In genomic region chr11:43632566-43632965, GRCm38 (mm10) we compare ENCODE assay signal across 14 mouse cellular contexts. TPM values are rescaled to one million over a fixed set of nuclear protein-coding genes. Genes with fewer than 3 reads are reported as not detected.
DNase-seq lines count a peak whose midpoint lies in the region; ATAC-seq and TF ChIP-seq lines count a peak whose summit lies in the region.
"Had no signal": no experiment of that assay in that cellular context is flagged by ENCODE, and none has a peak within 500 bp of the region (broad histone marks: within the 10 kb centered on the region; RNA-seq: fewer than 3 reads in every experiment).

No protein-coding gene starts in this region.

- H3K4me1 ChIP-seq in MEL (ENCODE audit: control insufficient read depth in 1 of 2, insufficient read depth in 2 of 2, low read length in 2 of 2) = peaks cover 0 to 5% of the 10 kb centered on the region in 2 experiments; a peak in 1 of 4 replicates
- peaks cover 35% of the 10 kb centered on the region for H3K4me1 ChIP-seq in liver, embryonic 12.5 days

- H3K27ac ChIP-seq in MEL (ENCODE audit: control insufficient read depth, low read depth, low read length) = no peak overlapping the region
- 0 out of 2 replicates have a peak overlapping the region, but pooled peaks have one; percentile 30 for H3K27ac ChIP-seq in liver, embryonic 12.5 days
- H3K27ac ChIP-seq: forebrain, embryonic 13.5 days; neural tube, embryonic 12.5 days had no signal

- no peaks in the 10 kb centered on the region for H3K79me2 ChIP-seq in MEL (ENCODE audit: control insufficient read depth, insufficient read depth, low read length, poor library complexity)

- no peaks in the 10 kb centered on the region for H3K36me3 ChIP-seq in MEL (ENCODE audit: control insufficient read depth in 1 of 2, insufficient read depth in 2 of 2, low read length in 2 of 2)
- no peaks in the 10 kb centered on the region for H3K36me3 ChIP-seq in liver, embryonic 12.5 days
- H3K36me3 ChIP-seq: neural tube, embryonic 12.5 days had no signal

- TF ChIP-seq CTCF in MEL (IDR thresholded peaks at IDR 0.05 in 2 of 3, conservative IDR thresholded peaks at IDR 0.05 in 1 of 3; ENCODE audit: control insufficient read depth in 1 of 3, insufficient read depth in 1 of 3, low read depth in 2 of 3, low read length in 3 of 3, poor library complexity in 1 of 3, severe bottlenecking in 1 of 3) = no peak

- no peak overlapping the region for H3K4me3 ChIP-seq in MEL (ENCODE audit: control insufficient read depth in 1 of 2, insufficient read depth in 1 of 2, low read depth in 2 of 2, low read length in 2 of 2)
- H3K4me3 ChIP-seq in liver, embryonic 12.5 days = no peak overlapping the region
- H3K4me3 ChIP-seq: forebrain, embryonic 13.5 days; neural tube, embryonic 12.5 days had no signal

- TF ChIP-seq RAD21 in MEL (IDR thresholded peaks at IDR 0.05; ENCODE audit: low read depth, low read length) = no peak

- no peak overlapping the region for H3K9ac ChIP-seq in MEL (ENCODE audit: control insufficient read depth, low read depth, low read length, poor library complexity, severe bottlenecking)
- no peak overlapping the region for H3K9ac ChIP-seq in liver, embryonic 12.5 days
- H3K9ac ChIP-seq: forebrain, embryonic 13.5 days; neural tube, embryonic 12.5 days had no signal

- no peak for DNase-seq in frontal cortex, postnatal 14 days (ENCODE audit: low spot score in 2 of 2)
- DNase-seq in layer of hippocampus, adult 11-12 months (ENCODE audit: low spot score) = peak; percentile 46
- no peak for DNase-seq in layer of hippocampus, postnatal 14 days (ENCODE audit: low spot score in 2 of 2)
- DNase-seq in MEL (ENCODE audit: low read depth, low spot score) = peak; percentile 39
- DNase-seq in cerebellum, adult 9-11 months = no peak
- no peak for DNase-seq in gastrocnemius, postnatal 10 days
- DNase-seq: B cell, adult 2 months; cerebellum, adult 2 months; kidney, postnatal 25 days; lung, adult 2 months had no signal

- no peak for TF ChIP-seq EP300 in MEL (IDR thresholded peaks at IDR 0.05; ENCODE audit: low read depth in 1 of 2, low read length in 2 of 2)

- no peaks in the 10 kb centered on the region; a peak in 2 of 4 replicates for H3K27me3 ChIP-seq in MEL (ENCODE audit: control insufficient read depth in 1 of 2, insufficient read depth in 2 of 2, low read length in 2 of 2)
- H3K27me3 ChIP-seq in liver, embryonic 12.5 days (replicated peaks) = no peaks in the 10 kb centered on the region
- H3K27me3 ChIP-seq: neural tube, embryonic 12.5 days had no signal

- H3K4me2 ChIP-seq in liver, embryonic 12.5 days = no peak overlapping the region
- H3K4me2 ChIP-seq: forebrain, embryonic 13.5 days; neural tube, embryonic 12.5 days had no signal

- H3K9me3 ChIP-seq in MEL (replicated peaks; ENCODE audit: insufficient read depth, low read length) = no peaks in the 10 kb centered on the region
- no peaks in the 10 kb centered on the region for H3K9me3 ChIP-seq in liver, embryonic 12.5 days (replicated peaks)
- H3K9me3 ChIP-seq: forebrain, embryonic 13.5 days; neural tube, embryonic 12.5 days had no signal

- 9% methylated on average over 4 of the region's 4 CpGs for WGBS in liver, embryonic 12.5 days (ENCODE audit: insufficient replicate concordance)

- TF ChIP-seq POLR2A in MEL (IDR thresholded peaks at IDR 0.05; ENCODE audit: control insufficient read depth in 1 of 2, insufficient read depth in 1 of 2, low read depth in 1 of 2, low read length in 2 of 2, poor library complexity in 1 of 2) = no peak

- peak; percentile 84 for ATAC-seq in frontal cortex, adult (ENCODE audit: low TSS enrichment)
- 0 out of 2 replicates have a peak, but pooled peaks have one; percentile 25 for ATAC-seq in liver, embryonic 12.5 days
- ATAC-seq: forebrain, embryonic 13.5 days had no signal

TF ChIP-seq in MEL, 35 proteins besides CTCF, POLR2A, EP300 and RAD21:
- no peak for TF ChIP-seq MYC (IDR thresholded peaks at IDR 0.05; ENCODE audit: low read depth, low read length)
- TF ChIP-seq TAL1 (IDR thresholded peaks at IDR 0.05; ENCODE audit: low read length) = peak; percentile 15; the same call in 1 of the 2 replicates

RNA-seq across cellular contexts. Expression of gene Fabp6, which starts 31.2 kb away (rescaled TPM):
- total RNA-seq in layer of hippocampus, postnatal 14 days (2021) = not detected
- not detected in 2 replicates for total RNA-seq in MEL (2012; rRNA removed)
- polyA plus RNA-seq in MEL (2012; ENCODE audit: insufficient read depth in 1 of 2, insufficient read length in 2 of 2, low read depth in 1 of 2, low replicate concordance in 2 of 2, missing spikeins in 1 of 2) = not detected
- polyA plus RNA-seq in liver, embryonic 12.5 days (2016; fragmentation: Nextera tagmentation; extraction: Ambion mirVana) = not detected in 2 replicates
- not detected for total RNA-seq in gastrocnemius, postnatal 10 days (2021)
- polyA plus RNA-seq: cerebellum, adult 2 months; forebrain, embryonic 13.5 days; neural tube, embryonic 12.5 days had no signal

RNA-seq across cellular contexts. Expression of gene 4933415A04Rik, which starts 45.7 kb away (rescaled TPM):
- total RNA-seq in layer of hippocampus, postnatal 14 days (2021) = 1 to 10 TPM; 2.1 to 2.5 TPM
- total RNA-seq in MEL (2012; rRNA removed) = not detected in 2 replicates
- polyA plus RNA-seq in MEL (2012; ENCODE audit: insufficient read depth in 1 of 2, insufficient read length in 2 of 2, low read depth in 1 of 2, low replicate concordance in 2 of 2, missing spikeins in 1 of 2) = not detected
- polyA plus RNA-seq in liver, embryonic 12.5 days (2016; fragmentation: Nextera tagmentation; extraction: Ambion mirVana) = 1.0 and 1.4 TPM in 2 replicates
- total RNA-seq in gastrocnemius, postnatal 10 days (2021) = under 1 TPM; 0.26 to 0.45 TPM

RNA-seq across cellular contexts. Expression of gene Pwwp2a, which starts 49.2 kb away (rescaled TPM):
- 10 to 100 TPM; 69.6 to 73.3 TPM for total RNA-seq in layer of hippocampus, postnatal 14 days (2021)
- 19.6 and 20.6 TPM in 2 replicates for total RNA-seq in MEL (2012; rRNA removed)
- 10 to 100 TPM in 1 of 2 experiments, not detected in 1; 32.0 TPM for polyA plus RNA-seq in MEL (2012; ENCODE audit: insufficient read depth in 1 of 2, insufficient read length in 2 of 2, low read depth in 1 of 2, low replicate concordance in 2 of 2, missing spikeins in 1 of 2)
- 24.9 and 26.4 TPM in 2 replicates for polyA plus RNA-seq in liver, embryonic 12.5 days (2016; fragmentation: Nextera tagmentation; extraction: Ambion mirVana)
- total RNA-seq in gastrocnemius, postnatal 10 days (2021) = 10 to 100 TPM; 21.0 to 25.7 TPM

Comparison
In these comparisons a context has a peak if more than half of its experiments do, and no peak if none do; other contexts are left out.
1. DNase-seq: peak in layer of hippocampus, adult 11-12 months (single experiment) and MEL (single experiment); none in frontal cortex, postnatal 14 days (0 of 2), layer of hippocampus, postnatal 14 days (0 of 2), cerebellum, adult 9-11 months (single experiment) and gastrocnemius, postnatal 10 days (single experiment).